ENCODE assay signal across 8 mouse cellular contexts in genomic region chr7:24237040-24237791, GRCm38 (mm10). TPM values are rescaled to one million over a fixed set of nuclear protein-coding genes. Genes with fewer than 3 reads are reported as not detected.
DNase-seq lines count a peak whose midpoint lies in the region; ATAC-seq and TF ChIP-seq lines count a peak whose summit lies in the region.

Gene Zfp109 (minus strand): TSS chr7:24237560.

- no peaks in the 10 kb centered on the region; the same call in 1 of the 2 replicates for H3K36me3 ChIP-seq in embryonic facial prominence, embryonic 11.5 days (replicated peaks; ENCODE audit: control insufficient read depth, insufficient read depth, low read depth, low read length)
- no peaks in the 10 kb centered on the region for H3K36me3 ChIP-seq in kidney, adult 2 months (ENCODE audit: control insufficient read depth, insufficient read depth, low read length)
- H3K36me3 ChIP-seq in limb, embryonic 10.5 days = peaks cover 15% of the 10 kb centered on the region
- 0 out of 2 replicates have a peak, but pooled peaks cover 2% of the 10 kb centered on the region for H3K36me3 ChIP-seq in midbrain, embryonic 11.5 days (ENCODE audit: control insufficient read depth, insufficient read depth, low read length)

- no peaks in the 10 kb centered on the region for H3K9me3 ChIP-seq in embryonic facial prominence, embryonic 11.5 days (replicated peaks; ENCODE audit: control insufficient read depth, low read length)
- H3K9me3 ChIP-seq in limb, embryonic 10.5 days (replicated peaks) = no peaks in the 10 kb centered on the region
- H3K9me3 ChIP-seq in midbrain, embryonic 11.5 days (ENCODE audit: control insufficient read depth, low read length) = no peaks in the 10 kb centered on the region

- DNase-seq in spleen, adult 18-20 months = peak; percentile 12 to 39
- no peak for DNase-seq in spleen, adult 12 weeks (ENCODE audit: low spot score)
- peak; percentile 85 for DNase-seq in embryonic facial prominence, embryonic 11.5 days (ENCODE audit: low spot score)
- DNase-seq in heart, adult 8-10 months (ENCODE audit: low spot score) = peak; percentile 61
- DNase-seq in kidney, adult 2 months = peak; percentile 80
- peak; percentile 76 for DNase-seq in limb, embryonic 10.5 days (ENCODE audit: low spot score)
- peak; percentile 96 for DNase-seq in midbrain, embryonic 11.5 days (ENCODE audit: low spot score, missing footprints)
- DNase-seq in skeletal muscle tissue, adult 2 months (ENCODE audit: low read depth, low spot score) = peak; percentile 19

- WGBS in embryonic facial prominence, embryonic 11.5 days = 6% methylated on average over 28 of the region's 28 CpGs
- WGBS in kidney, adult 2 months = 4% methylated on average over 28 of the region's 28 CpGs
- 7% methylated on average over 28 of the region's 28 CpGs for WGBS in limb, embryonic 10.5 days
- WGBS in midbrain, embryonic 11.5 days = 8% methylated on average over 25 of the region's 28 CpGs

- peak within 1 kb of the TSS; percentile 77 for H3K9ac ChIP-seq in embryonic facial prominence, embryonic 11.5 days (replicated peaks; ENCODE audit: low read length)
- H3K9ac ChIP-seq in midbrain, embryonic 11.5 days (ENCODE audit: low read length) = peak within 1 kb of the TSS; percentile 79

- no peaks in the 10 kb centered on the region for H3K4me1 ChIP-seq in embryonic facial prominence, embryonic 11.5 days (ENCODE audit: control insufficient read depth, insufficient read depth, low read length)
- peaks cover 5% of the 10 kb centered on the region; the same call in 1 of the 2 replicates for H3K4me1 ChIP-seq in kidney, adult 2 months (ENCODE audit: control insufficient read depth, insufficient read depth, low read length)
- H3K4me1 ChIP-seq in limb, embryonic 10.5 days = peaks cover 11% of the 10 kb centered on the region
- peaks cover 3% of the 10 kb centered on the region; the same call in 1 of the 2 replicates for H3K4me1 ChIP-seq in midbrain, embryonic 11.5 days (ENCODE audit: control insufficient read depth, insufficient read depth, low read length)

- H3K4me3 ChIP-seq in embryonic facial prominence, embryonic 11.5 days (ENCODE audit: low read depth, low read length) = peak within 1 kb of the TSS; percentile 72
- peak within 1 kb of the TSS; percentile 100 for H3K4me3 ChIP-seq in kidney, adult 2 months (ENCODE audit: insufficient read depth, low read depth, low read length)
- peak within 1 kb of the TSS; percentile 68 for H3K4me3 ChIP-seq in limb, embryonic 10.5 days
- peak within 1 kb of the TSS; percentile 72 for H3K4me3 ChIP-seq in midbrain, embryonic 11.5 days (ENCODE audit: low read depth, low read length)

- peak; percentile 87 for ATAC-seq in embryonic facial prominence, embryonic 11.5 days (replicated peaks; ENCODE audit: insufficient number of reproducible peaks, low FRiP score, low TSS enrichment, low read depth)
- peak; percentile 91 for ATAC-seq in midbrain, embryonic 11.5 days (ENCODE audit: low FRiP score)

- TF ChIP-seq POLR2A in kidney, adult 2 months (IDR thresholded peaks at IDR 0.05; ENCODE audit: low read depth, low read length) = no peak

- no peaks in the 10 kb centered on the region for H3K27me3 ChIP-seq in embryonic facial prominence, embryonic 11.5 days (ENCODE audit: control insufficient read depth, insufficient read depth, low read length)
- H3K27me3 ChIP-seq in kidney, adult 2 months (replicated peaks; ENCODE audit: control insufficient read depth, insufficient read depth, low read length) = no peaks in the 10 kb centered on the region
- no peaks in the 10 kb centered on the region for H3K27me3 ChIP-seq in limb, embryonic 10.5 days (ENCODE audit: low read depth, poor library complexity, severe bottlenecking)
- no peaks in the 10 kb centered on the region for H3K27me3 ChIP-seq in midbrain, embryonic 11.5 days (ENCODE audit: control insufficient read depth, insufficient read depth, low read length)

- TF ChIP-seq CTCF in kidney, adult 2 months (conservative IDR thresholded peaks at IDR 0.05; ENCODE audit: insufficient read depth, insufficient read length, low read depth, low read length) = no peak

- peak within 1 kb of the TSS; percentile 50 for H3K4me2 ChIP-seq in embryonic facial prominence, embryonic 11.5 days (ENCODE audit: low read depth, low read length)
- peak within 1 kb of the TSS; percentile 50 for H3K4me2 ChIP-seq in midbrain, embryonic 11.5 days

- H3K27ac ChIP-seq in embryonic facial prominence, embryonic 11.5 days (replicated peaks; ENCODE audit: low read depth, low read length) = no peak within 1 kb of the TSS
- no peak within 1 kb of the TSS for H3K27ac ChIP-seq in kidney, adult 2 months (ENCODE audit: insufficient read depth, low read depth, low read length)
- H3K27ac ChIP-seq in limb, embryonic 10.5 days = peak within 1 kb of the TSS; percentile 84
- H3K27ac ChIP-seq in midbrain, embryonic 11.5 days (ENCODE audit: low read depth, low read length) = no peak within 1 kb of the TSS

RNA-seq across cellular contexts. Expression of gene Zfp109, which starts in this region (rescaled TPM):
- 5.1 and 5.7 TPM in 2 replicates for polyA plus RNA-seq in embryonic facial prominence, embryonic 11.5 days (2014; fragmentation: Nextera tagmentation; extraction: Ambion mirVana)
- total RNA-seq in heart, adult 8-10 months (2022) = 1 to 10 TPM; 1.7 to 2.0 (median 1.9) TPM
- 1.9 and 2.3 TPM in 2 replicates for polyA plus RNA-seq in kidney, adult 2 months (2012; rRNA removed)
- polyA plus RNA-seq in limb, embryonic 10.5 days (2016; fragmentation: Nextera tagmentation; extraction: Ambion mirVana) = 6.7 and 7.0 TPM in 2 replicates
- 4.5 and 5.1 TPM in 2 replicates for polyA plus RNA-seq in midbrain, embryonic 11.5 days (2014; fragmentation: Nextera tagmentation; extraction: Ambion mirVana)
